Mouse (Mus musculus) embryonic facial prominence, embryonic 13.5 days (tissue): Measurements from ENCODE around the gene Mybpc1. TPM values are rescaled to one million over a fixed set of nuclear protein-coding genes. Genes with fewer than 3 reads are reported as not detected.
"Not testable (repeated sequence)": the region's sequence is repeated elsewhere in the genome, so short reads cannot be mapped to it uniquely, and the experiment has no call there.

Source experiments
- ATAC-seq: fragments of 200-750 bp; cut with Nextera tagmentation; 2 replicates; pipeline ENCODE4 v1.8.0; 2017; ENCODE audit warnings: low read depth; ENCODE audit not compliant: insufficient number of reproducible peaks, insufficient read depth, low FRiP score, low TSS enrichment
- H3K27ac ChIP-seq: fragments of 300-500 bp; sonication (generic); 2 replicates; pipeline ENCODE4 v1.5.1; 2015; ENCODE audit warnings: moderate library complexity, mild to moderate bottlenecking, inconsistent platforms
- H3K27me3 ChIP-seq: fragments of 300-500 bp; sonication (generic); 2 replicates; pipeline ENCODE4 v1.6.1; 2015; ENCODE audit warnings: mild to moderate bottlenecking, inconsistent platforms
- H3K36me3 ChIP-seq: fragments of 300-500 bp; sonication (generic); 2 replicates; pipeline ENCODE4 v1.6.1; 2015; ENCODE audit warnings: mild to moderate bottlenecking, inconsistent platforms
- H3K4me1 ChIP-seq: fragments of 300-500 bp; sonication (generic); 2 replicates; pipeline ENCODE4 v1.6.1; 2015; ENCODE audit warnings: inconsistent platforms
- H3K4me2 ChIP-seq: fragments of 300-500 bp; sonication (generic); 2 replicates; pipeline ENCODE4 v1.6.1; 2015; ENCODE audit warnings: moderate library complexity, mild to moderate bottlenecking, inconsistent platforms
- H3K4me3 ChIP-seq: fragments of 300-500 bp; sonication (generic); 2 replicates; pipeline ENCODE4 v1.5.1; 2015; ENCODE audit warnings: mild to moderate bottlenecking, inconsistent platforms
- H3K9ac ChIP-seq: fragments of 300-500 bp; sonication (generic); 2 replicates; pipeline ENCODE4 v1.6.1; 2015; ENCODE audit warnings: mild to moderate bottlenecking, inconsistent platforms
- H3K9me3 ChIP-seq: fragments of 300-500 bp; sonication (generic); 2 replicates; pipeline ENCODE4 v1.6.1; 2016; ENCODE audit warnings: inconsistent platforms
- WGBS: fragments of 180-500 bp; shearing (Covaris S2); methylation state at CpG from one replicate; pipeline ENCODE4 v1.1.7; 2015; ENCODE audit warnings: mixed read lengths; 5-methylcytosine and 5-hydroxymethylcytosine counted together
- polyA plus RNA-seq: library from polyadenylated mRNA; unstranded; fragments of >200 nt; fragmentation: Nextera tagmentation; extraction: Ambion mirVana; gene quantifications from 2 replicates; pipeline ENCODE4 v1.2.1, GENCODE M21; 2015

Mybpc1 gene
- polyA plus RNA-seq, 1 experiment from 2014 or later = 4.5 TPM

DNA sequence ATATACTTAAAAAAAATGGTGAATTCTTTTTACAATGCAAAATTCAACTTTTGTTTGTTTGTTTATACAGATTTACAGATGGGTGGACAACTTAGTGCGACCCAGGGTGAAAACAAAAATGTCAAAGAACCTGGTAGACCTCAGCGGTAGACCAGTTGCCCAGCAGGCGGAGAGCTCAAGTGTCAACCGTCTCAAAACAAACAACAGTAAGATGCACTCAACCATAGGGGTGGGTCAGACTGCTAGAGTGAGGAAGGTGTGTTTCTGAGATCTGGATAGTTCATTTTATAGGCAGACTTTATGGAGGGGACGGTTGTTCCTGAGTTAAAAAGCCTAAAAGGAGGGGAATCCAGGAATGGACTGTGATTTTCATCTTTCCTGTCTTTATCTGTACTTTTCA lies 116.3 kb downstream of the Mybpc1 start:
- H3K4me1 ChIP-seq = no peaks in the 10 kb centered on the region
- WGBS = 90% methylated on average over 5 of the region's 5 CpGs
- H3K4me3 ChIP-seq = no peak overlapping the region
- no peaks in the 10 kb centered on the region for H3K9me3 ChIP-seq
- no peak for ATAC-seq
- peaks cover 11% of the 10 kb centered on the region; the same call in 1 of the 2 replicates for H3K36me3 ChIP-seq
- no peak overlapping the region for H3K9ac ChIP-seq
- no peaks in the 10 kb centered on the region for H3K27me3 ChIP-seq
- no peak overlapping the region for H3K27ac ChIP-seq
- H3K4me2 ChIP-seq = no peak overlapping the region

DNA sequence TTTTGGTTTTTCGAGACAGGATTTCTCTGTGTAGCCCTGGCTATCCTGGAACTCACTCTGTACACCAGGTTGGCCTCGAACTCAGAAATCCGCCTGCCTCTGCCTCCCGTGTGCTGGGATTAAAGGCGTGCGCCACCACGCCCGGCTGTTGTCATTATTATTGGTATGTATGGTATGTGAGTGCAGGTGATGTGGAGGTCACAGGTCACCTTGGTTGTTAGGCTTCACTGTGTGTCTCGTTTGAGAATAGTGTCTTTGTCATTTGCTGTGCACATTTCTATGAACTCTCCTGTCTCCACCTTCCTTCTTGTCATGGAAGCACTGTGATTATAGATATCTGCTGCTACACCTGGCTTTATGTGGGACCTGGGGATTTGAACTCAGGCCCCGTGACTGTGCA lies 122.1 kb downstream of the Mybpc1 start:
- not testable (repeated sequence) for H3K4me2 ChIP-seq, H3K9ac ChIP-seq, H3K4me3 ChIP-seq, H3K27me3 ChIP-seq, H3K9me3 ChIP-seq, ATAC-seq, H3K4me1 ChIP-seq, H3K27ac ChIP-seq
- WGBS = 90% methylated on average over 10 of the region's 10 CpGs
- H3K36me3 ChIP-seq = peaks cover 11% of the 10 kb centered on the region; the same call in 1 of the 2 replicates

Other genes with a start within 250 kb of the Mybpc1 start
- gene Dram1, start 226.1 kb downstream of the Mybpc1 start, polyA plus RNA-seq = 1.5 and 2.0 TPM in 2 replicates
- 10.3 and 10.8 TPM in 2 replicates for gene Gnptab, start 226.0 kb downstream of the Mybpc1 start, polyA plus RNA-seq
- gene Sycp3, start 145.6 kb downstream of the Mybpc1 start, polyA plus RNA-seq = 0.42 and 0.84 TPM in 2 replicates
- gene Chpt1, start 101.1 kb downstream of the Mybpc1 start, polyA plus RNA-seq = 14.0 and 23.6 TPM in 2 replicates
- gene Spic, start 79.9 kb upstream of the Mybpc1 start, polyA plus RNA-seq = 0.18 TPM in 1 of 2 replicates, not detected in the other
- gene Arl1, start 125.7 kb upstream of the Mybpc1 start, polyA plus RNA-seq = 206 and 214 TPM in 2 replicates
- 20.4 and 21.0 TPM in 2 replicates for gene Utp20, start 221.7 kb upstream of the Mybpc1 start, polyA plus RNA-seq